Mouse (Mus musculus) kidney, postnatal 10 days (tissue): ENCODE measurements around the gene Notch1.

Experiments
- DNase-seq: peaks from one replicate; pipeline ENCODE4 v3.0.0; 2021; ENCODE audit warnings: mixed read lengths

Notch1 gene

GRCm38 (mm10) chr2:26516275-26516674 is at the start of gene Notch1:
Gene Notch1 (minus strand): TSS chr2:26516663.
- peak; percentile 82 for DNase-seq

DNA sequence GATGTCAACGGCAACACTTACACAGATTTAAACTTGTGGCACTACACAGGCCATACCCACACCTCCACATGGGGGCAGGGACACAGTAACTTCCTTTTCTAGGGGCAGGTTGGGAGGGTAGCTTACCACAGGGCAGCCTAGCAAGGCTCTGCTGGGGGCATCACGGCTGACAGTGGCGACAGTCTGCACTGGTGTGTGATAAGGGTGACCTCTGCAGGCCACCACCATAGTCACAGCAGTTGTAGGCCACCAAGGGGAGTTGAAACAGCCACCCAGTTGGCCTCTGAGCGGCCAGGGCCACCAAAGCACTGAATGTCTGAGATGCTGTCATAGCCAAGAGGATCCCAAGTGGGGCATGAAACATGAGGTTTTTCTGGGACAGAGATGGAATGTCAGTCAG is 49.8 kb upstream of the Notch1 start:
- DNase-seq, result peak; percentile 75

DNA sequence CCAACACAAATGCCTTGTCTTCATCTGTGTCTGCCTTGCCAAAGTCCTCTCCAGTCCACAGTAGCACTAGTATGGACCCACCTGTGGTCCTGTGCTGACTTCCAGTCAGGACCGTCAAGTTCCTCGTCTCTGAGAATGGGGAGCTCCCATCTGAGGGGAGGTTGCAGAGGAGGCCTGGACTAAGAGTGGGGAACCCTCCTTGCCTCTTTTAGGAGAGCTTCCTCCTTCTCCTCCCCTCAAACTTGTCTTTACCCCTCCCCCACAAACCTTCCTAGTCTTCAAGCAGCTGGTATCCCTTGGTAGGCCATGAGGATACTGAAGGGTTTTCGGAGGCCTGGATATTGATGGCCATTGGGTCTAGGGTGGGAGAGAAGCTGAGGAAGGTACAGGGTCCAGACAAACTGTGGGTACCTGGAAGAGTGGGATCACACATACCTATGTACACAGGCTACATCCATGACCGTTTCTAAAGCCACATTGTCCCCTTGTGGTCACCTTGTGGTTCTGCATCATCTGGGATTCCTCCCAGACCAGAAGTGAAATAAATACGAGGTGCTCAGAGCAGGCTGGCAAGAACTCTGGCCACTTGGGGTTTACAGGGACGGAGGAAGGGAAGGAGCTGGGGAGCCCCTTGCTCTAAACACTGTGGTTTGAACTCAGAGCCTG is 45.0 kb upstream of the Notch1 start:
- peak; percentile 55 for DNase-seq

GRCm38 (mm10) chr2:26560506-26560905 is 44.0 kb upstream of the Notch1 start:
- no peak for DNase-seq

DNA sequence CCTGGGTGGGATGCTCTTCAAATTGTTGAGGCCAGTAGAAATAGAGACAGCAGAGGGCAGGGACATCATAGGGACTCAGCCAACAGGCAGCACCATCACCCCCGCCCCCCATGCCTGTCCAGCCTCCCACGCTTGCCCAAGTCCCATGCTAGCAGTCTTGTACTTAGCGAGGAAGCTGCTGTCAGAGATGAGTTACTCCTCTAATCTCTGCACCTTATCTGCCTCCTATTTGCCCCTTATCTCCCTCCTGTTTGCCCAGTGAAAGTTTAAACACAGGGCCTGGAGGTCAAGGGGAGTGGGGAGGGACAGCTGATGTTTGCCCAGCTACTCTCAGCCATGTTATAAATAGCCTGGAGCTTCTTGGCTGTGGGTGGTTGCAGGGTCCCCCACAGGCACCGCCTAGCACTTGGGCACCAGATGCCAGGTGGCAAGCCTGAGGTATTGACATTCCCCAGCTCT is 40.1 kb upstream of the Notch1 start:
- no peak for DNase-seq

- peak; percentile 54 for DNase-seq
These were observed 38.6 kb upstream of the Notch1 start for GRCm38 (mm10) chr2:26555076-26555475.

DNA sequence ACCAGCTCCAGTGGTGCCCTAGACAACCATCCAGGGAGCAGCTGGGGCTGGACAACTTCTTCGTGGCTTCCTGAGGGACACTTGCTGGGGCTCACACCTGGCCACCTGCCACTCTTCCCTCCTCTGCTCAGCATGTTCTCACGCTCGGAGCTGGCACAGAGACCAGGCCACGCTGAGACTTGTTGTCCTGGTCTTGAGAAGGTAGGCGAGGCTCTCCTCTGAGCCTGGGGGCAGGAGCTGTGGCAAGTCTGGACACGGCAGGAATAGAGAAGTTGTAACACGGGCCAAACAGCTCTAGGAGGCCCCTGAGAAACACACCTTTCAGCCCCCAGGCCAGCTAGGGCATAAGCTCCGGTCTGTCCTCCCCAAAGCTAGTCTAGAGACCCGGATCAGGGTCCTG is 37.4 kb upstream of the Notch1 start:
- DNase-seq, result no peak

GRCm38 (mm10) chr2:26552066-26552465 is 35.6 kb upstream of the Notch1 start:
- no peak for DNase-seq

DNA sequence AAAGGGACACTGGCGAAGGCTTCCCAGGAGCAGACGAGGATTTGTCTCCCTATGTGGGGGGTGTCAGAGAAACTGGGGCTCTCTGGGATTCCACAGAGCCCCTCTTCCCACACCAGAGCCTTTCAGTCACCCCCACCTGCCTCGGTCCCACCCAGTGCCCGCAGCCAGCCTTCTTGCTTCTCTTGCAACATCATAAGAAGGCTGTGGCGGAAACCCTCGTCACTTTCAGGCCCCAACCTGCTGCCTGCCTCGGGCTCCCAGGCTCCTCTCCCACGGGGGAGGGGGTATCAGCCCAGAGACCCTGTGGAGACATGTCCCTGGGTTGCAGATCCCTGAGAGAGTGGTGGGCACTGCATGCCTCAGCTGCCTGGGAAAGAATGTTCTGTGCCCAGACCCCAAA is 35.0 kb upstream of the Notch1 start:
- DNase-seq, result no peak

DNA sequence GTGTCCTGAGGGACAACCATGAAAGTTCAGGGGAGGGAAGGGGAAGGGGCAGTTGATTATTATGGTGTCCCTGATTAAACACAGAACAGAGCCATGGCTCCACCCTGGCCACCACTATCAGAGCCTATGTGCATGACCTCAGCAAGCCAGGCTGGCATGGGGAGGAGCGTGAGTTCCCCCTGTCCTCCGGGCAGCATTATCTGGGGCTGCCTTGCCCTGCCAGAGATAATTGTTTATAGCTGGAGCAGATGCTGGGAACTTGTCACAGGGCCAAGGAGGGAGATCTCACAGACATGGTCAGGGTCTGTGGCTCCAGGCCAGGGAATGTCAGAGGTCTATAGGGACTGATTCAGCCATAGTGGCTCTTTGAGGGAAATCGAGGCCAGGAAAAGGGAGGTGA is 34.3 kb upstream of the Notch1 start:
- DNase-seq, result no peak

- DNase-seq, result peak; percentile 47
These were observed 33.7 kb upstream of the Notch1 start for GRCm38 (mm10) chr2:26550205-26550604.

- peak; percentile 46 for DNase-seq
These were observed 33.3 kb upstream of the Notch1 start for GRCm38 (mm10) chr2:26549801-26550200.

- DNase-seq, result peak; percentile 68
These were observed 31.0 kb upstream of the Notch1 start for GRCm38 (mm10) chr2:26547481-26547880.

GRCm38 (mm10) chr2:26544265-26544664 is 27.8 kb upstream of the Notch1 start:
- DNase-seq, result peak; percentile 81

- no peak for DNase-seq
These were observed 27.3 kb upstream of the Notch1 start for GRCm38 (mm10) chr2:26543768-26544167.

DNA sequence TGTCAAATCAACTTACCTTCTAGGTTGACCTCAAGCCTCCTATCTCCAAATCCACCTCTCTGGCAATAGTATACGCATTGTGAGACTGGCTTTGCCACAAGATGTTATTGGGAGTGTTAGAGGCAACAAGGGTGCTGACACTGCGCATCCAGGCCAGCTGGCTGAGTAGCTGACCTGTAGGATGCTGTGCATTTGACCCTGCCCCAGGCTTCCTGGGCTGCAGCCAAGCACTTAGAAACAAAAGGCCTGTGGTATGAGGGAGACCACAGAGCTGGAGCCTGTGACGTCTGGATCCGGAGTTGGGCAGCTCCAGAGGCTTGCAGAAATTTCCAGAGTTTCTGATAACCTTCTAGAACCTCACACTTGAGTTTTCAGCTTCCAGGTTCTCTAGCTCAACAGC is 26.7 kb upstream of the Notch1 start:
- DNase-seq, result peak; percentile 75

- DNase-seq, result no peak
These were observed 24.9 kb upstream of the Notch1 start for GRCm38 (mm10) chr2:26541258-26541910.

- DNase-seq, result no peak
These were observed 24.3 kb upstream of the Notch1 start for GRCm38 (mm10) chr2:26540721-26541120.

GRCm38 (mm10) chr2:26539516-26539915 is 23.1 kb upstream of the Notch1 start:
- DNase-seq, result no peak

GRCm38 (mm10) chr2:26535517-26536045 is 19.1 kb upstream of the Notch1 start:
- DNase-seq, result no peak

GRCm38 (mm10) chr2:26534616-26535015 is 18.2 kb upstream of the Notch1 start:
- peak; percentile 80 for DNase-seq

GRCm38 (mm10) chr2:26534161-26534560 is 17.7 kb upstream of the Notch1 start:
- no peak for DNase-seq

DNA sequence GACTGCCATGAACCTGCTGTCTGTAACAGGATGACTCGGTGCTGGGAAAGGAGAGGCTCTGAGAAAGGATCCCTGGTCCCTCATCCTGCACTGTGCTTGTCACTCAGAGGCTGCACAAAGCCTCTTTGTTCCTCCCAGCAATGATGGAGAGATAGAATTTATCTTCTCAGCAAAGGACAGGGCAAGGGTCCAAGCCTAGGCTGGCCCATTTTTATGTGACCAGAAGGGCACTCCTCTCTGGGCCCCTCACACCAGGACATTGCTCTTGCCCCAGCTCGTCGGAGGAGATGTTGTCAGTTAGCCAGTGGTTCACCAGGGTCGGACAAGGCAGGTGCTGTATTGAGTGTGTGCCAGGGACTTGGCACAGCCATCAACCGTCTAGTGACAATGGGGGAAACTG is 16.8 kb upstream of the Notch1 start:
- no peak for DNase-seq

DNA sequence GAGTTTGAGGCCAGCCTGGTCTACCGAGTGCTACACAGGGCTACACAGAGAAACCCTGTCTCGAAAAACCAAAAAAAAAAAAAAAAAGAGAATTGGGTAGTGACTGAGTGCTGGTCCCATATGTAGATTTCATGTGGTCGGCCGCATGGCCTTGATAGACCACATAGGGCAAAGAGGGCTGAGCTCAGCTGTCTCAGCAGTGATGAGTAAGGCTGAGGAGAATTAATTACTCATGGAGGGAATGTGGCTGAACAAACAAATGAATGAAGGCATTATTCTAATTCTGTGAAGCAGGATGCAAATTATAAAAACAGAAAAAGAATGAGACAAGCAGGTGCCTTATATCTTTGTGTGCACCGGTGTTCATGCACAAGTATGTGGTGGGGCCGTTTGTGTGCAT is 15.4 kb upstream of the Notch1 start:
- DNase-seq, result no peak
